Mouse (Mus musculus): Measurements from ENCODE around the gene Atp5g2. TPM values are rescaled to one million over a fixed set of nuclear protein-coding genes. Genes with fewer than 3 reads are reported as not detected.

The Atp5g2 gene
- total RNA-seq, 2 experiments from 2014 or later = 13.1 to 20.4 TPM

Small RNA genes lying within 50 kb of the gene (microRNA-seq; reads per million reads assigned to microRNA genes)
- gene Mir688 = not detected

Other genes starting within 250 kb of the Atp5g2 start
- gene Amhr2, start 227.0 kb downstream of the Atp5g2 start, total RNA-seq (2021) = 10 to 100 TPM; 11.1 to 17.7 TPM
- 10 to 100 TPM; 20.4 to 23.2 TPM for gene Prr13, start 213.3 kb downstream of the Atp5g2 start, total RNA-seq (2021)
- 100 to 1,000 TPM; 403 to 410 TPM for gene Pcbp2, start 201.8 kb downstream of the Atp5g2 start, total RNA-seq (2021)
- gene Gm10337, start 168.6 kb downstream of the Atp5g2 start, total RNA-seq (2021) = not detected
- 1 to 10 TPM in 1 of 2 experiments, under 1 TPM in 1; 0.82 to 1.5 TPM for gene Map3k12, start 155.3 kb downstream of the Atp5g2 start, total RNA-seq (2021)
- 10 to 100 TPM; 28.2 to 33.3 TPM for gene Tarbp2, start 154.2 kb downstream of the Atp5g2 start, total RNA-seq (2021)
- 1 to 10 TPM; 1.5 to 1.8 TPM for gene Npff, start 147.4 kb downstream of the Atp5g2 start, total RNA-seq (2021)
- gene Gm28047, start 47.3 kb downstream of the Atp5g2 start, total RNA-seq (2021) = under 1 TPM in 1 of 2 experiments, not detected in 1; 0.57 TPM
- 10 to 100 TPM; 49.4 to 53.7 TPM for gene Atf7, start 46.9 kb downstream of the Atp5g2 start, total RNA-seq (2021)
- 10 to 100 TPM; 72.7 to 73.2 TPM for gene Calcoco1, start 49.8 kb upstream of the Atp5g2 start, total RNA-seq (2021)
- not detected for gene Hoxc13, start 248.8 kb upstream of the Atp5g2 start, total RNA-seq (2021)